ENCODE assay signal across 15 mouse cellular contexts in genomic region chr16:52090899-52091298, GRCm38 (mm10). TPM values are rescaled to one million over a fixed set of nuclear protein-coding genes. Genes with fewer than 3 reads are reported as not detected.
A peak's percentile ranks its signal among the peaks of the same experiment; 100 is the strongest.
DNase-seq lines count a peak whose midpoint lies in the region; ATAC-seq lines count a peak whose summit lies in the region.
"Had no signal": no experiment of that assay in that cellular context is flagged by ENCODE, and none has a peak within 500 bp of the region (broad histone marks: within the 10 kb centered on the region; RNA-seq: fewer than 3 reads in every experiment).

No protein-coding gene starts in this region.

- peak; percentile 52 for DNase-seq in CD4-positive, CD25-positive, alpha-beta regulatory T cell, adult 2 months (ENCODE audit: low read depth, low spot score)
- peak; percentile 82 for DNase-seq in 416B (ENCODE audit: low read depth)
- DNase-seq in forelimb bud, embryonic 11.5 days (ENCODE audit: low read depth, low spot score) = peak; percentile 23
- DNase-seq in layer of hippocampus, adult 9-10 months (ENCODE audit: low spot score) = no peak
- no peak for DNase-seq in kidney, postnatal 14 days
- DNase-seq in right cerebral cortex, postnatal 36 days (ENCODE audit: low spot score in 2 of 2) = no peak
- DNase-seq: adrenal gland, adult 2 months; cerebellum, adult 11 months; cerebellum, postnatal 14 days; kidney, adult 8-10 months; kidney, postnatal 36 days; lung, adult 2 months; right cerebral cortex, postnatal 4 days had no signal

- ATAC-seq in CD4-positive, CD25-positive, alpha-beta regulatory T cell, adult 4 months = no peak
- peak; percentile 60 for ATAC-seq in monocyte, adult 5-6 weeks (replicated peaks; ENCODE audit: insufficient number of reproducible peaks, low FRiP score, low TSS enrichment, poor library complexity, severe bottlenecking)

RNA-seq across cellular contexts. Expression of gene Cblb, which starts 59.9 kb away (rescaled TPM):
- 10 to 100 TPM; 42.2 to 42.6 TPM for polyA plus RNA-seq in CD4-positive, CD25-positive, alpha-beta regulatory T cell, adult 4 months (2017; shearing (Covaris generic))
- 46.9 to 126 TPM (median 61.3 TPM) in 3 replicates for total RNA-seq in monocyte, adult 5-6 weeks (2017)

Comparison
In these comparisons a context has a peak if more than half of its experiments do, and no peak if none do; other contexts are left out.
1. DNase-seq: peak in CD4-positive, CD25-positive, alpha-beta regulatory T cell, adult 2 months (single experiment), 416B (single experiment) and forelimb bud, embryonic 11.5 days (single experiment); none in layer of hippocampus, adult 9-10 months (single experiment), kidney, postnatal 14 days (single experiment) and right cerebral cortex, postnatal 36 days (0 of 2).